Mouse (Mus musculus) CH12.LX (cell line): ENCODE data around the gene Chgb. TPM values are rescaled to one million over a fixed set of nuclear protein-coding genes. Genes with fewer than 3 reads are reported as not detected.
A peak's percentile ranks its signal among the peaks of the same experiment; 100 is the strongest.

Experiments used
- DNase-seq: peaks from one replicate; pipeline ENCODE4 v3.0.0-alpha.2; 2013; ENCODE audit errors: extremely low read depth
- H3K27ac ChIP-seq: 2 replicates; pipeline ENCODE4 v1.5.1; 2012; ENCODE audit warnings: low read depth, mild to moderate bottlenecking, control low read depth, moderate library complexity; ENCODE audit not compliant: insufficient read depth
- H3K27me3 ChIP-seq: replicated peaks from 2 replicates; pipeline ENCODE3; 2012; ENCODE audit warnings: inconsistent platforms
- H3K36me3 ChIP-seq, 2 experiments: replicated peaks in 1 of 2; 2 replicates each; pipeline versions ENCODE3 to v1.6.1; 2012; ENCODE audit warnings: inconsistent platforms in 1 of 2, low read length in 1 of 2, mild to moderate bottlenecking in 1 of 2, mixed read lengths in 1 of 2, moderate library complexity in 1 of 2; ENCODE audit not compliant: control insufficient read depth in 1 of 2, insufficient read depth in 1 of 2
- H3K4me1 ChIP-seq, 2 experiments: 2 replicates each; pipeline ENCODE4 v1.6.1; 2012; ENCODE audit warnings: inconsistent platforms in 1 of 2, moderate library complexity in 1 of 2; ENCODE audit not compliant: insufficient read depth in 2 of 2, control insufficient read depth in 1 of 2
- H3K4me2 ChIP-seq: 2 replicates; pipeline ENCODE4 v1.6.1; 2012; ENCODE audit warnings: low read depth, mild to moderate bottlenecking, control low read depth; ENCODE audit not compliant: poor library complexity, insufficient read depth, severe bottlenecking
- H3K4me3 ChIP-seq, 3 experiments: fragments of 150-350 bp in 1 of 3; sonication (generic) in 1 of 3; replicated peaks in 1 of 3; 2 replicates each; pipeline versions ENCODE3 to v1.5.1; 2011 to 2012; ENCODE audit warnings: low read depth in 2 of 3, low read length in 2 of 3, mild to moderate bottlenecking in 2 of 3, moderate library complexity in 2 of 3, control low read depth in 1 of 3, improper control_type of control experiment in 1 of 3, inconsistent platforms in 1 of 3, mixed read lengths in 1 of 3; ENCODE audit not compliant: poor library complexity in 1 of 3
- H3K79me2 ChIP-seq: replicated peaks from 2 replicates; pipeline ENCODE4 v1.6.1; 2012; ENCODE audit warnings: mild to moderate bottlenecking, moderate library complexity; ENCODE audit not compliant: control insufficient read depth, poor library complexity, insufficient read depth, severe bottlenecking; ENCODE audit errors: extremely low read depth
- H3K9ac ChIP-seq: 2 replicates; pipeline ENCODE4 v1.6.1; 2012; ENCODE audit warnings: low read depth, mild to moderate bottlenecking, control low read depth, moderate library complexity; ENCODE audit not compliant: insufficient read depth
- H3K9me3 ChIP-seq: replicated peaks from 2 replicates; pipeline ENCODE3; 2012; ENCODE audit warnings: low read length, inconsistent platforms, mixed read lengths
- BHLHE40 ChIP-seq: IDR thresholded peaks from 2 replicates; pipeline ENCODE4 v1.6.1; 2011; ENCODE audit warnings: mild to moderate bottlenecking, low read depth, low read length, improper control_type of control experiment
- CHD1 ChIP-seq: IDR thresholded peaks from 2 replicates; pipeline ENCODE4 v1.6.1; 2012; ENCODE audit warnings: low read depth, low read length, improper control_type of control experiment, inconsistent platforms
- CTCF ChIP-seq, 2 experiments: IDR thresholded peaks in 1 of 2; conservative IDR thresholded peaks in 1 of 2; 2 replicates each; pipeline ENCODE4 v1.5.1; 2011 to 2012; ENCODE audit warnings: low read depth in 2 of 2, low read length in 2 of 2, improper control_type of control experiment in 1 of 2, inconsistent platforms in 1 of 2, mild to moderate bottlenecking in 1 of 2, moderate library complexity in 1 of 2
- ELF1 ChIP-seq: IDR thresholded peaks from 2 replicates; pipeline ENCODE4 v1.6.1; 2014; ENCODE audit warnings: low read depth, mild to moderate bottlenecking, inconsistent platforms, low read length, improper control_type of control experiment
- EP300 ChIP-seq: IDR thresholded peaks from 2 replicates; pipeline ENCODE4 v1.6.1; 2011; ENCODE audit warnings: low read length, improper control_type of control experiment
- ETS1 ChIP-seq: conservative IDR thresholded peaks from 2 replicates; pipeline ENCODE4 v1.6.1; 2012; ENCODE audit warnings: low read depth, mild to moderate bottlenecking, inconsistent platforms, low read length, improper control_type of control experiment, moderate library complexity
- MAFK ChIP-seq: IDR thresholded peaks from 2 replicates; pipeline ENCODE4 v1.6.1; 2011; ENCODE audit warnings: low read length, improper control_type of control experiment; ENCODE audit not compliant: insufficient replicate concordance
- MAZ ChIP-seq: IDR thresholded peaks from 2 replicates; pipeline ENCODE4 v1.6.1; 2012; ENCODE audit warnings: low read depth, mild to moderate bottlenecking, inconsistent platforms, low read length, improper control_type of control experiment, moderate library complexity
- MEF2A ChIP-seq: IDR thresholded peaks from 2 replicates; pipeline ENCODE4 v1.6.1; 2014; ENCODE audit warnings: low read depth, mild to moderate bottlenecking, inconsistent platforms, low read length, improper control_type of control experiment, borderline replicate concordance
- MXI1 ChIP-seq: IDR thresholded peaks from 2 replicates; pipeline ENCODE4 v1.6.1; 2011; ENCODE audit warnings: mild to moderate bottlenecking, low read depth, low read length, improper control_type of control experiment
- PAX5 ChIP-seq: IDR thresholded peaks from 2 replicates; pipeline ENCODE4 v1.6.1; 2012; ENCODE audit warnings: low read length, inconsistent platforms, mixed read lengths
- POLR2A ChIP-seq: IDR thresholded peaks from 2 replicates; pipeline ENCODE4 v1.6.1; 2011; ENCODE audit warnings: low read depth, mild to moderate bottlenecking, improper control_type of control experiment, low read length
- SIN3A ChIP-seq: IDR thresholded peaks from 2 replicates; pipeline ENCODE4 v1.6.1; 2012; ENCODE audit warnings: low read length, improper control_type of control experiment, inconsistent platforms
- SMC3 ChIP-seq: IDR thresholded peaks from 2 replicates; pipeline ENCODE4 v1.6.1; 2011; ENCODE audit warnings: low read depth, low read length, improper control_type of control experiment
- TBP ChIP-seq: conservative IDR thresholded peaks from 2 replicates; pipeline ENCODE4 v1.6.1; 2011; ENCODE audit warnings: low read depth, low read length, improper control_type of control experiment
- TCF12 ChIP-seq: IDR thresholded peaks from 2 replicates; pipeline ENCODE4 v1.6.1; 2014; ENCODE audit warnings: low read depth, mild to moderate bottlenecking, inconsistent platforms, low read length, improper control_type of control experiment
- UBTF ChIP-seq: IDR thresholded peaks from 2 replicates; pipeline ENCODE4 v1.6.1; 2012; ENCODE audit warnings: low read depth, mild to moderate bottlenecking, inconsistent platforms, low read length, improper control_type of control experiment, moderate library complexity
- USF2 ChIP-seq: conservative IDR thresholded peaks from 2 replicates; pipeline ENCODE4 v1.6.1; 2011; ENCODE audit warnings: low read depth, low read length, improper control_type of control experiment
- ZC3H11A ChIP-seq: IDR thresholded peaks from 2 replicates; pipeline ENCODE4 v1.6.1; 2012; ENCODE audit warnings: low read depth, mild to moderate bottlenecking, inconsistent platforms, low read length, improper control_type of control experiment
- ZMIZ1 ChIP-seq: IDR thresholded peaks from 2 replicates; pipeline ENCODE4 v1.6.1; 2012; ENCODE audit warnings: low read depth, mild to moderate bottlenecking, inconsistent platforms, low read length, improper control_type of control experiment
- dilution Hi-C: fragments of 300-500 bp; cut with MboI; formaldehyde crosslinking; loops from 2 replicates; pipeline ENCODE4 v1.14.3; 2020; ENCODE audit warnings: low sequenced_read_pairs; ENCODE audit not compliant: extremely low pct_unique_long_range_greater_than_20kb, extremely low pct_ligation_motif_present
- in situ Hi-C: fragments of 300-500 bp; cut with MboI; formaldehyde crosslinking; loops from 3 replicates; pipeline ENCODE4 v1.14.3; 2019; ENCODE audit warnings: low sequenced_read_pairs, low pct_ligation_motif_present, low pct_unique_long_range_greater_than_20kb, mixed read lengths
- polyA plus RNA-seq: library from polyadenylated mRNA; unstranded; fragments of >175 nt; gene quantifications from 2 replicates; pipeline ENCODE4 v1.2.1, GENCODE M21; 2012; ENCODE audit warnings: low read depth; ENCODE audit not compliant: insufficient read length
- total RNA-seq, 2 experiments: library from RNA; depleted of rRNA; stranded (reverse); fragments of 300-350 nt in 1 of 2; fragments of >200 nt in 1 of 2; gene quantifications; 2 replicates each; pipeline ENCODE4 v1.2.3; 2012 to 2014

The Chgb gene
- total and polyA plus RNA-seq, 3 experiments: 0.13 TPM; not detected in 2

DNA sequence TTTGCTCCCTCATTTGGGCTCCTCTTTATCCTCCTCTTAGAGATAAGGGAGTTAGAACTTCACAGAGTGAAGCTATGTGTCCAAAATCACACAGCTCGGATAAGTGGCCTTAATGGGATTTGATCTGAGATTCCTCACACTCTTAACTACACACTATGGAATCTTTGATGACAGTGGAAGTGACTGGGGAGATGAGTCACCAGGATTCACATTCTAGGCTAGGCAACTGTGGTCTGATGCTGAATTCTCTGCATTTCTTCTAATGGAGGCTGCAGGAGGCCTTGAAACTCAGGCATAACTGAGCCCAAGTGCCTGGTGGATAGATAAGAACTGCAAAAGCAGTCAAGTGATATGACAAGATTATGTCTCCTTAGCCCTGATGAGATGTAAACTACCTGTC lies 10.3 kb upstream of the Chgb start:
- dilution Hi-C loops: no loop called here
- no peaks in the 10 kb centered on the region for H3K27me3 ChIP-seq
- no peaks in the 10 kb centered on the region for H3K36me3 ChIP-seq
- H3K27ac ChIP-seq: no peak overlapping the region
- no peaks in the 10 kb centered on the region for H3K79me2 ChIP-seq
- DNase-seq: no peak
- H3K4me2 ChIP-seq: no peak overlapping the region
- no peak overlapping the region for H3K4me3 ChIP-seq
- TF ChIP-seq TBP (no peak), SMC3 (no peak), ZMIZ1 (no peak), MAFK (no peak), USF2 (no peak), BHLHE40 (no peak)
- no peaks in the 10 kb centered on the region for H3K9me3 ChIP-seq
- in situ Hi-C loops: no loop called here
- no peaks in the 10 kb centered on the region for H3K4me1 ChIP-seq
- no peak overlapping the region for H3K9ac ChIP-seq

DNA sequence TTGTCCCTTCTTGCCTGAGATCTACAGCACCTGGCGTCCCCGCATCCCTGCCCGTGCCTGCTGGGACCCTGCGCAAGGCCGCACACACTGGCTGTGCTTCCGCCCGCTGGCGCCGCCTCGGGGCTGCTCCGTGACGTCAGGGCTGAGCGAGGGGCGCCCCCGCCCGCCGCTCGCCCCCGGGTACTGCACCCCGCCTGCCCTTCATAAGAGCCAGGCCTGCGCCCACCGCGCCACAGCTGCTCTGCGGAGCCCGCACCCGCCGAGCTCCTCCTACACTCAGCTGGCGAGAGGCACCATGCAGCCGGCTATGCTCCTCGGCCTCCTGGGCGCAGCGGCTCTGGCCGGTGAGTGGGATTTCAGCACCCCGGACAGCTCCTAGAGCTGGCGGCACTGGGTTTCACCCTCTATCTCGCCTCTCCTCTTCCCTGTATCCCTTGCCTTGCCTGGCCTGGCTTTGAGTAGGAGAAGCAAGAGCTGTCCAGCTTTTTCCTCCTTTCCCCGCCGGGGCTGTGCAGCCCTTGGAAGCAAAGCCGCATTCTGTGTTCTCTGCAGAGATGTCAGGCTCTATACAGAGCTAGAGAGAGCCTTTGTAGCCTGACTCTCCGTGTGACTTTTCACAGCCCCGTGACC lies 476 bp downstream of the Chgb start:
- peaks cover 6% of the 10 kb centered on the region for H3K27me3 ChIP-seq
- H3K9me3 ChIP-seq: no peaks in the 10 kb centered on the region
- in situ Hi-C loops: no loop called here
- DNase-seq: peak; percentile 34
- no peaks in the 10 kb centered on the region for H3K36me3 ChIP-seq
- TF ChIP-seq ELF1: no peak
- no peak for TF ChIP-seq TCF12
- TF ChIP-seq SIN3A: peak; percentile 79
- TF ChIP-seq EP300: no peak
- TF ChIP-seq UBTF: peak; percentile 84; the same call in 1 of the 2 replicates
- TF ChIP-seq PAX5: no peak
- TF ChIP-seq MXI1: peak; percentile 77
- peak overlapping the region in 1 of 3 experiments; percentile 17 for H3K4me3 ChIP-seq
- H3K27ac ChIP-seq: no peak overlapping the region
- no peaks in the 10 kb centered on the region for H3K79me2 ChIP-seq
- dilution Hi-C loops: no loop called here
- peak overlapping the region; percentile 80; the same call in 1 of the 2 replicates for H3K4me2 ChIP-seq
- H3K4me1 ChIP-seq: peaks cover 4 to 7% of the 10 kb centered on the region in 2 experiments
- no peak overlapping the region for H3K9ac ChIP-seq

GRCm38 (mm10) chr2:132784039-132784438 lies 3.0 kb downstream of the Chgb start:
- Histone ChIP-seq H3K4me3 (no peak overlapping the region), H3K4me1 (peaks cover 4 to 5% of the 10 kb centered on the region in 2 experiments; a peak in 3 of 4 replicates), H3K9ac (no peak overlapping the region), H3K9me3 (no peaks in the 10 kb centered on the region), H3K79me2 (no peaks in the 10 kb centered on the region), H3K4me2 (no peak overlapping the region), H3K27ac (no peak overlapping the region), H3K36me3 (no peaks in the 10 kb centered on the region), H3K27me3 (peaks cover 6% of the 10 kb centered on the region)
- dilution Hi-C loops: no loop called here
- TF ChIP-seq ETS1 (no peak), ZC3H11A (no peak), ELF1 (no peak), UBTF (no peak), MAZ (no peak), PAX5 (no peak), CTCF (conservative IDR thresholded peaks at IDR 0.05 in 1 of 2, IDR thresholded peaks at IDR 0.05 in 1 of 2; ENCODE audit: low read depth in 2 of 2, low read length in 2 of 2) (no peak), EP300 (no peak), SMC3 (no peak), POLR2A (no peak), CHD1 (no peak), MEF2A (no peak), SIN3A (no peak)
- in situ Hi-C loops: no loop called here
- DNase-seq: no peak
